Mouse (Mus musculus) midbrain, embryonic 10.5 days (tissue): ENCODE results near the gene Ank. TPM values are rescaled to one million over a fixed set of nuclear protein-coding genes. Genes with fewer than 3 reads are reported as not detected.
A peak's percentile ranks its signal among the peaks of the same experiment; 100 is the strongest.

ENCODE experiments used
- DNase-seq: peaks from one replicate; pipeline ENCODE4 v3.0.0-alpha.2; 2017; ENCODE audit warnings: low spot score
- H3K27ac ChIP-seq: fragments of 300-500 bp; sonication (generic); replicated peaks from 2 replicates; pipeline ENCODE4 v1.5.1; 2016; ENCODE audit warnings: mild to moderate bottlenecking
- H3K27me3 ChIP-seq: fragments of 300-500 bp; sonication (generic); 2 replicates; pipeline ENCODE4 v1.6.1; 2016; ENCODE audit warnings: low read depth, mild to moderate bottlenecking; ENCODE audit not compliant: poor library complexity, severe bottlenecking
- H3K36me3 ChIP-seq: fragments of 300-500 bp; sonication (generic); 2 replicates; pipeline ENCODE4 v1.6.1; 2016; ENCODE audit warnings: mild to moderate bottlenecking, moderate library complexity
- H3K4me1 ChIP-seq: fragments of 300-500 bp; sonication (generic); 2 replicates; pipeline ENCODE4 v1.6.1; 2016
- H3K4me3 ChIP-seq: fragments of 300-500 bp; sonication (generic); 2 replicates; pipeline ENCODE4 v1.5.1; 2016; ENCODE audit warnings: mild to moderate bottlenecking, moderate library complexity
- H3K9me3 ChIP-seq: fragments of 300-500 bp; sonication (generic); replicated peaks from 2 replicates; pipeline ENCODE4 v1.6.1; 2016; ENCODE audit warnings: mild to moderate bottlenecking
- WGBS: fragments of 180-500 bp; shearing (Covaris S2); methylation state at CpG from one replicate; pipeline ENCODE4 v1.1.7; 2016; 5-methylcytosine and 5-hydroxymethylcytosine counted together
- polyA plus RNA-seq: library from polyadenylated mRNA; unstranded; fragments of >200 nt; fragmentation: Nextera tagmentation; extraction: Ambion mirVana; gene quantifications from 2 replicates; pipeline ENCODE4 v1.2.1, GENCODE M21; 2016

Gene Ank
- polyA plus RNA-seq, 1 experiment from 2014 or later = 6.3 TPM

DNA sequence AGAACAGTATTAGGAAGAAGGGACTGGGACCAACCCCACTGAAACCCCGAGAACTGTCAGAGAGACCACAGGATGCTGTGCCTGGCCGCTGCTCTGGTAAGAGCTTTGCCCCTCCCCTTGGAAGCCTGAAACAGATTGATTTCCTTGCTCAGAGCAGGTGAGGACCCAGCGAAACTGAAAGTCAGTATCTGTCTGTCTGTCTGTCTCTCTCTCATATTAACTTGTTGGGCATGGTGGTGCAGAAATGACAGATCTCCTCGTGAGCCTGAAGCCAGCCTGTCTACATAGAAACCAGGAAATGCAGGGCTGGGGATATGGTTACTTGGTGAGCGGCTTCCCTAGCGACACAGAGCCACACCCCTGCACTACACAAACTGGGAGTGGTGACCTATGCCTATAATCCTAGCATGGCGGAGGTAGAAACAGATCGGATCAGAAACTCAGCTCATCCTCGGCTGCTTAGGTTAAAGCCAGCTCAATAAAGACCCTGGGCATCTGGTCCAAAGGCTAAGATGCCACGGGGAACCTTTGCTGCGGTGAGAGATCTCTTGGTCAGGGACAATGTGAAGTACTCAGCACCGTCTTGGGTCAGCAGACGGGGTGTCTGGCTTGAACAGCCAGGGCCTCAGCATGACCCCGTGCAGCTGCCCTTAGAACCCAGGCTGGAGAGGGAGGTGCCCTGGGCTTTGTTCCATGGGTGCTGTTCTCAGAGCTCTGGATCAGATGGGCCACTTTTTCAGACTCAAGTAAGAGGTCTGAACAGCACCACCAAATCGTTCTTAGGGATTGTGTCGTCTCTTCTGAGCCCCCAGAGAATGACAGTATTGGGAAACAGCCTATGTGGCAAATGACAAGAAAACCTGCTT, 111.7 kb downstream of the Ank start:
- Histone ChIP-seq H3K27me3 (no peaks in the 10 kb centered on the region), H3K27ac (no peak overlapping the region), H3K9me3 (no peaks in the 10 kb centered on the region), H3K4me1 (peaks cover 16% of the 10 kb centered on the region), H3K36me3 (peaks cover 8% of the 10 kb centered on the region; the same call in 1 of the 2 replicates), H3K4me3 (no peak overlapping the region)
- WGBS = 82% methylated on average over 16 of the region's 16 CpGs
- no peak for DNase-seq

DNA sequence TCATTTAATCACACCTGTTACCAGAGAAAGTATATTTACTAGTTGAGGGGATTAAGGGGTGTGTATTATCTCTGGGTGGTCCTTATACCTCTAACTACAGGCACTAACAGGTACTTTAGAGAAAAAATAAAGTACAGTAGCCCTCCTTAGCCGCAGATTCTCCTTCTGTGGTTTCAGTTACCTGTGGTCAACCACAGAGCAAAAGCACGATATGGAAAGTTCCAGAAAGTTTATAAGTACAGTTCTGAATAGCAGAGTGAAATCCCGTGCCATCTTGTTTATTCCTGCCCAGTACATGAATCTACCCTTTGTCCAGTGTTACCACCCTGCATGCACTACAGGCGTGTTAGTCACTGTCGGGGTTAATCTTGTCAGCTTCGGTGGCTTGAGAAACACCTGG, 112.4 kb downstream of the Ank start:
- peaks cover 9% of the 10 kb centered on the region; the same call in 1 of the 2 replicates for H3K36me3 ChIP-seq
- 90% methylated on average over 6 of the region's 6 CpGs for WGBS

DNA sequence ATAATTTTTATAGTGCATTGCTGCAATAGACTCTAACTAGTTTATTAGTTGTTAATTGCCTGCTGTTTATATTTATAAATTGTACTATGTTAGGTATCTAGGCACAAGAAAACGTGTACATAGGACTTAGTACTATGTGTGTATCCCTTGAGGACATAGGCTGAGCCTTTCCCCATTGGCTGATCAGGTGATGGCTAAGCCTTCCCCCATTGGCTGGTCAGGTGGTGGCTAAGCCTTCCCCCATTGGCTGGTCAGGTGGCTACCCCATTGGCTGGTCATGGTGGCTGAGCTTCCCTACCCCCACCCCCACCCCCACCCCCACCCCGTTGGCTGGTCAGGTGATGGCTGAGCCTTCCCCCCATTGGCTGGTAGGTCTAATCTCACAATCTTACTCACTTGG, 113.4 kb downstream of the Ank start:
- no peak overlapping the region for H3K4me3 ChIP-seq
- peaks cover 16% of the 10 kb centered on the region for H3K4me1 ChIP-seq
- 83% methylated on average over 2 of the region's 2 CpGs for WGBS
- H3K27ac ChIP-seq = no peak overlapping the region
- H3K9me3 ChIP-seq = no peaks in the 10 kb centered on the region
- H3K36me3 ChIP-seq = peaks cover 9% of the 10 kb centered on the region; the same call in 1 of the 2 replicates
- no peak for DNase-seq
- no peaks in the 10 kb centered on the region for H3K27me3 ChIP-seq

More for the DNA sequence above, 112.4 kb downstream of the Ank start:
- Histone ChIP-seq H3K9me3 (no peaks in the 10 kb centered on the region), H3K27me3 (no peaks in the 10 kb centered on the region), H3K27ac (no peak overlapping the region), H3K4me3 (no peak overlapping the region), H3K4me1 (peaks cover 16% of the 10 kb centered on the region)
- no peak for DNase-seq

DNA sequence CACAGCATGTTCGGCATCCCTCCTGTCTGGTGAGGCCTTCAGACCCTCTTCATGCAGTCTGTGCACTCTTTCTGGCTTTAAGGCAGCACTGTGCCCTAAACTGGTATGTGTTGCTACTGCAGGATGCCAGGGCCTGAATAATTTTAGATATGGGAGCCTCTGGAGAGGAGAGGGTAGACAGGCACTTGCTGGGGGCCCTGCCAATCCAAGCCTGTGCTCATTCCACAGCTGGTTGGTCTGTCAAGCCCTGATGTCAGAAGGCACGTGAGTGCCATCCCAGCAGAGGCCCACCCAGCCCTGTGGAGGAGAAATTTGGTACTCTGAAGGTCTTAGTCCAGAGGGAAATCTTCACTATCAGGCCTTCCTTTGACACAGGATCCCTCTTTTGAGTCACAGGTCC, 114.3 kb downstream of the Ank start:
- Histone ChIP-seq H3K4me1 (peaks cover 16% of the 10 kb centered on the region), H3K4me3 (no peak overlapping the region), H3K27ac (peak overlapping the region; percentile 74), H3K9me3 (no peaks in the 10 kb centered on the region), H3K36me3 (peaks cover 9% of the 10 kb centered on the region; the same call in 1 of the 2 replicates), H3K27me3 (no peaks in the 10 kb centered on the region)
- no peak for DNase-seq
- 73% methylated on average over 2 of the region's 2 CpGs for WGBS

DNA sequence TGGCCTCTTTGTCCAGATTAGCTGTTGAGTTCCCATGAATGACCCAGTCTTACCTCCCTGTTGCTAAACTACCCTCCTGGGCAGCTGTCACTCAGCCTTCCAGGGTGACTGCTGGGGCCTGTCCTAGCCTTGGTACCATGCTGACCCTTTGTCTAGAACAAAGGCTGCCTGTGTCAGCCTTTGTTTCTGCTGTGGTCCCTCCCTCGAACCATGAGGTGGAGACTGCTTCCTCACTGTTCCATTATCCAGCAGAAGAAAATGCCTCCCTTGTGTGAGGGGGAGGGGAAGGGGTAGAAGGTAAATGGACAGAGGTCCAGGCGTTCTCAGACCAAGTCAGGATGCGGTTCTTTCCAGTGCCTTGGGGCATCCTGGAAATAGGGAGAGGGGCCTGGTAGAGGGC, 115.2 kb downstream of the Ank start:
- Histone ChIP-seq H3K27ac (peak overlapping the region; percentile 74), H3K4me1 (peaks cover 16% of the 10 kb centered on the region), H3K4me3 (no peak overlapping the region), H3K9me3 (no peaks in the 10 kb centered on the region), H3K36me3 (peaks cover 9% of the 10 kb centered on the region; the same call in 1 of the 2 replicates), H3K27me3 (no peaks in the 10 kb centered on the region)
- WGBS = 24% methylated on average over 3 of the region's 3 CpGs
- DNase-seq = peak; percentile 65

DNA sequence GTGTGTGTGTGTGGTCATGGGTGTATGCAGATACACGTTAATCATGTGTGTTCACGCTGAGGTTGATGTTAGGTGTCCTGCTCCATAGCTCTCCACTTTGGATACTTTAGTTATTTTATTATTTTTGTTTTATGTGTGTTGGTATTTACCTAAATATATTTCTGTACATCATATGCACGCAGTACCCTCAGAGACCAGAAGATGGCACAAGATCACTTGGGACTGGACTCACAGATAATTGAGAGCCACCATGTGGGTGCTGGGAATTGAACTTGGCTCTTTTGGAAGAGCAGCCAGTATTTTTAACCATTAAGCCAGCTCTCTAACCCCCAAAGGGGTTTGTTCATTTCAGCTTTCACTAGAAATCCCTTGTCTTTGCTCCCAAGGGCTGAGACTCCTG, 116.0 kb downstream of the Ank start:
- H3K9me3 ChIP-seq = no peaks in the 10 kb centered on the region
- no peak for DNase-seq
- peaks cover 16% of the 10 kb centered on the region for H3K4me1 ChIP-seq
- H3K27ac ChIP-seq = peak overlapping the region; percentile 74; the same call in 1 of the 2 replicates
- no peaks in the 10 kb centered on the region for H3K27me3 ChIP-seq
- H3K36me3 ChIP-seq = peaks cover 9% of the 10 kb centered on the region; the same call in 1 of the 2 replicates
- H3K4me3 ChIP-seq = no peak overlapping the region
- 84% methylated on average over 3 of the region's 3 CpGs for WGBS

DNA sequence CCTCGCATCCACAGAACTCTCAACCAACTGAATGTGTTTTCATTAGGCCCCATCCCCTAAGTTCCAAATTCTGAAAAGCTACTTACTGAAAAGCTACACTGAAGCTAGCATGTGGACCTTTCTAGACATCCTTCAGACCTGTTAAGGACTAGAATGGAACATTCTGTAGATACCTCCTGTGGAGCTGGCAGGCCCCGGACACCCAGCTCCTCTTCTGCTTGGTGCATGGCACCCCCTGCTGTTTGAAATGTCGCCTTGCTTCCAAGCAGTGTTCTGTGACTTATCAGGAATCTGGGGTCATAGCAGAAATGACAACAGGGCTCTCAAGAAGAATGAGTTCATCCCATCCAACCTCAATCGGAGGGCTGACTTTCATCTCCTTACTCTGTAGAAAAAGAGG, 116.6 kb downstream of the Ank start:
- Histone ChIP-seq H3K27ac (no peak overlapping the region), H3K36me3 (peaks cover 9% of the 10 kb centered on the region; the same call in 1 of the 2 replicates), H3K27me3 (no peaks in the 10 kb centered on the region), H3K9me3 (no peaks in the 10 kb centered on the region), H3K4me1 (peaks cover 16% of the 10 kb centered on the region), H3K4me3 (no peak overlapping the region)
- DNase-seq = peak; percentile 19
- WGBS = 85% methylated on average over 4 of the region's 4 CpGs

DNA sequence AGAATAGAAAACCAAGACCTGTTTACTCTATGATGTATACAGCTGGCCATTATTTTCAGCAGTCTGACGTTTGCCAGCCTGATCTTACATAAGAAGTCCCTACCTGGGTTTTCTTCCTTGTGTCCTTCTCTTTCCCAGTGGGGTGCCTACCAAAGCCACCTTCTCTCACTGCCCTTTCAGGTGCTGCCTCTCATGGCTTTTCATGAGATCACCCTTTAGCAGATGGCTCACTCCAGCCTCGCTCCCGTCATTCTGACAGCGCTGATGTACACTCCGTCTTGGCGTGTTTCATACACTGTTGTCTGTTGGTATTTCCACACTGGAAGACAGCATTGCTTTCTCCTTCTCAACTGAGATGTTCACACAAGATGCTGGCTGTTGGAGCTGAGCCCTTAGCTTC, 117.1 kb downstream of the Ank start:
- no peak overlapping the region for H3K27ac ChIP-seq
- no peak overlapping the region for H3K4me3 ChIP-seq
- H3K36me3 ChIP-seq = peaks cover 9% of the 10 kb centered on the region; the same call in 1 of the 2 replicates
- H3K4me1 ChIP-seq = peaks cover 16% of the 10 kb centered on the region
- no peak for DNase-seq
- WGBS = 97% methylated on average over 6 of the region's 6 CpGs
- no peaks in the 10 kb centered on the region for H3K9me3 ChIP-seq
- no peaks in the 10 kb centered on the region for H3K27me3 ChIP-seq

DNA sequence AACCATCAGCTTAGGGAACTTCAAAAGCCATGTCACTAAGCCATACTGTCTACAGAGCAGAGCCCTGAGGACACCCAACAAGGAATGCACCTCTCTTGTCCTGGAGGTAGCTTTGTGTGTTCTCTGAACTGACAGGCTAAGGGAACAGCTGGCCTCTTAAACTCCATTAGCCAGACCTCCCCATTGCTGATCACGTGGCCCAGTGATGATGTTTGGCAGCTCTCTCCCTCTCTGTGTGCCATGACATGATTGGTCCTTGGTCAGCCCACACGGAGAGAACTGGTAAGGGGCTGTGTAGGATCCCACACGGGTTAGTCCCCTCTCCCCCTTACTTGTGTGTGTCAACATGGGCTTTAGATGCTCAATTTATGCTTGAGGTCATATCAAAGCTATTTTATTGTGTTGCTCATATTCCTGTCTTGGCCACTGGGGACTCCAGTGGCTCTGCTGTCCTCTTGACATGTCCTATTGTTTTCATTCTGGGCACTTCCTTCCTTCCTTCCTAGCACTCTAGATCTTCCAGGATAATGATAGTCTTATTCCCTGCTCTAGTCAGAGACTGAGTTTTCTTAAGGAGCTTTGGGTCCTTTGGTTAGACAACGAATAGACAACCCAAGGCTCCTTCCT, 119.1 kb downstream of the Ank start:
- Histone ChIP-seq H3K27ac (no peak overlapping the region), H3K4me1 (peaks cover 16% of the 10 kb centered on the region), H3K36me3 (peaks cover 16% of the 10 kb centered on the region), H3K4me3 (no peak overlapping the region), H3K27me3 (no peaks in the 10 kb centered on the region), H3K9me3 (no peaks in the 10 kb centered on the region)
- DNase-seq = no peak
- 84% methylated on average over 4 of the region's 4 CpGs for WGBS

DNA sequence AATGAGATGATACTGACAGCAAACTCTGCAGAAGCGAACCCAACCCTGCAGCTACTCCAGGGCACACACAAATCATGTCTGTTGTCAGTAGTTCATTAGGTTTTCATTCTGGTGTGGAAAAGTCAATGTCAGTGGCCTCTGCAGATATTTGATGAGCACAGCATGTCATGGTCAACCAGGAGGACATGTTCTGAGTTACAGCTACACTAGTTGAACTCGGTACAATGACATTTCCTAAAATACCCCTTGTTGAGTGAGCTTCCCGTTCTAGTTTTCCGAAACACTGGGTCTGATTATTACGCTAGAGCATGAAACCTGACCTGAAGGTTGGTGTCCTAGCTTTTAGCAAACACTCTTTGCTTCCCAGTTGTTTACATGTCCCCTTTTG, 119.6 kb downstream of the Ank start:
- no peaks in the 10 kb centered on the region for H3K9me3 ChIP-seq
- H3K4me1 ChIP-seq = peaks cover 11% of the 10 kb centered on the region
- H3K27me3 ChIP-seq = no peaks in the 10 kb centered on the region
- no peak overlapping the region for H3K4me3 ChIP-seq
- no peak overlapping the region for H3K27ac ChIP-seq
- peaks cover 21% of the 10 kb centered on the region for H3K36me3 ChIP-seq
- WGBS = 94% methylated on average over 5 of the region's 5 CpGs
- no peak for DNase-seq

DNA sequence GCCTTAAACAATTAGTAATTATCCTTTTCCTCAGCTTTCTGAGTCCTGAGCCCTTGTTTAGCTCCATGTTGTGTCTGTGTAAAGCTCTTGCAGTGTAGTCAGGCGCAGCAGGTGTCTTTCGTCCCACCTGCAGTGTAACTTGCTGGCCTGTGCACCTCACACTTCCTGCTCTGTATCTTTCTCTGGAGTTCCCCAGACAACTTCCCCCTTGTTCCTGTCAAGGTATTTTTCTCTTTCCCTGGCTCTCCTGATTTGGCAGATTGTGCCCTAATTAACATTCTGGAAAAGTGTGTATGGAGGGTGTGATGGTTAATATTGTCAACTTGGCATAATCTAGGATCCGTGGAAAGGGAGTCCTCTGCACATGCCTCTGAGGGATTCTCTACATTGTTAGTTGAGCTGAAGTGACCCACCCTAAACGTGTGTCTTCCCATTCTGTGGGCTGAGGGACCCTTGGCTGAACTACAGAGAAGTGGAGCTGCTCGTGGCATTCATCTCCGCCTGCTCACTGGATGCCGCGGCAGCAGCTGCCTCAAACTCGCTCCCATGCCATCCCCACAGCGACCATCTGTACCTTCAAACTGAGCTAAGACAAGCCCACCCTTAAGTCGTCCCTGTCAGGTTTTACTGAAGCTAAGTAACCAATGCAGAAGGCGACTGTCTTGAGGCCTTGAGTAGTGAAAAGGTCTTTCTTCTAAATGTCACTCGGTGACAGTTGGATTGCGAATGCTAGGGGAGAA, 121.8 kb downstream of the Ank start:
- 84% methylated on average over 14 of the region's 14 CpGs for WGBS
- Histone ChIP-seq H3K27ac (no peak overlapping the region), H3K36me3 (peaks cover 27% of the 10 kb centered on the region), H3K4me3 (no peak overlapping the region), H3K27me3 (no peaks in the 10 kb centered on the region), H3K9me3 (no peaks in the 10 kb centered on the region), H3K4me1 (no peaks in the 10 kb centered on the region)
- DNase-seq = no peak

DNA sequence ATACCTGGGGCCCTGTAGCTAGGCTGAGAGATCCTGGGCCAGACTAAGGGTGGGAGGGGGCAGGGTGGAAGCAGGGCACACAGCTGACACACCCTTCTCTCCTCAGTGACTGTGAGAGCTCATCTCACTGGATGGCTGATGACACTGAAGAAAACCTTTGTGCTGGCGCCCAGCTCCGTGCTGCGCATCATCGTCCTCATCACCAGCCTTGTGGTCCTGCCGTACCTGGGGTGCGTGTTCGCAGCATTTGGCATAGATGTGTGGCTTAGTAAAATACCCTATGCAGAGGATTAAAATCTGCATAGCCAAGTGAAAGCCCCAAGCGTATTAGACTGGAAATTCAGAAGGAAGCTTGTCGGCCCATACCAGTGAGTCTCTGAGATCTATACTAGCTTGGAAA, 124.3 kb downstream of the Ank start:
- no peak for DNase-seq
- Histone ChIP-seq H3K27ac (no peak overlapping the region), H3K4me3 (no peak overlapping the region), H3K36me3 (peaks cover 40% of the 10 kb centered on the region), H3K4me1 (peaks cover 11% of the 10 kb centered on the region), H3K9me3 (no peaks in the 10 kb centered on the region), H3K27me3 (no peaks in the 10 kb centered on the region)
- 93% methylated on average over 9 of the region's 9 CpGs for WGBS
